Mouse (Mus musculus) fat pad, adult 2 months (tissue): Measurements from ENCODE around the gene Cyp26c1.

ENCODE experiments used
- DNase-seq: peaks from one replicate; pipeline ENCODE4 v3.0.0-alpha.2; 2011; ENCODE audit warnings: low read depth, low spot score; ENCODE audit errors: extremely low read depth

Gene Cyp26c1

GRCm38 (mm10) chr19:37685281-37685680 lies at the start of gene Cyp26c1:
Gene Cyp26c1, plus strand, starts transcription at chr19:37685581.
- no peak for DNase-seq

GRCm38 (mm10) chr19:37647994-37648393 lies 37.4 kb upstream of the Cyp26c1 start:
- no peak for DNase-seq

GRCm38 (mm10) chr19:37650526-37650925 lies 34.9 kb upstream of the Cyp26c1 start:
- no peak for DNase-seq

GRCm38 (mm10) chr19:37654012-37654411 lies 31.4 kb upstream of the Cyp26c1 start:
- DNase-seq: no peak

- no peak for DNase-seq
These were observed 28.9 kb upstream of the Cyp26c1 start for GRCm38 (mm10) chr19:37656441-37656840.

- DNase-seq: no peak
These were observed 20.1 kb upstream of the Cyp26c1 start for GRCm38 (mm10) chr19:37665256-37665655.

- no peak for DNase-seq
These were observed 17.4 kb upstream of the Cyp26c1 start for GRCm38 (mm10) chr19:37667855-37668594.

- DNase-seq: no peak
These were observed 16.7 kb upstream of the Cyp26c1 start for GRCm38 (mm10) chr19:37668657-37669056.

- DNase-seq: no peak
These were observed 15.9 kb upstream of the Cyp26c1 start for GRCm38 (mm10) chr19:37669486-37669885.

GRCm38 (mm10) chr19:37673393-37673792 lies 12.0 kb upstream of the Cyp26c1 start:
- DNase-seq: no peak

- no peak for DNase-seq
These were observed 966 bp downstream of the Cyp26c1 start for GRCm38 (mm10) chr19:37686347-37686746.

GRCm38 (mm10) chr19:37686941-37687850 lies 1.8 kb downstream of the Cyp26c1 start:
- no peak for DNase-seq

GRCm38 (mm10) chr19:37689478-37689877 lies 4.1 kb downstream of the Cyp26c1 start:
- no peak for DNase-seq

GRCm38 (mm10) chr19:37690716-37691115 lies 5.3 kb downstream of the Cyp26c1 start:
- no peak for DNase-seq

- DNase-seq: no peak
These were observed 7.5 kb downstream of the Cyp26c1 start for GRCm38 (mm10) chr19:37692879-37693278.

GRCm38 (mm10) chr19:37695146-37695545 lies 9.8 kb downstream of the Cyp26c1 start:
- no peak for DNase-seq

- DNase-seq: no peak
These were observed 10.6 kb downstream of the Cyp26c1 start for GRCm38 (mm10) chr19:37695762-37696602.

- DNase-seq: no peak
These were observed 11.4 kb downstream of the Cyp26c1 start for GRCm38 (mm10) chr19:37696603-37697334.

GRCm38 (mm10) chr19:37697335-37697636 lies 11.9 kb downstream of the Cyp26c1 start:
- no peak for DNase-seq

- no peak for DNase-seq
These were observed 12.4 kb downstream of the Cyp26c1 start, which contains the start of gene Cyp26a1 for GRCm38 (mm10) chr19:37697651-37698272. Gene Cyp26a1, plus strand, starts transcription at chr19:37697798.
